Mouse (Mus musculus): ENCODE data around the gene Gm17364. TPM values are rescaled to one million over a fixed set of nuclear protein-coding genes. Genes with fewer than 3 reads are reported as not detected.

Gene Gm17364
- total and polyA plus RNA-seq, 3 experiments: not detected

DNA sequence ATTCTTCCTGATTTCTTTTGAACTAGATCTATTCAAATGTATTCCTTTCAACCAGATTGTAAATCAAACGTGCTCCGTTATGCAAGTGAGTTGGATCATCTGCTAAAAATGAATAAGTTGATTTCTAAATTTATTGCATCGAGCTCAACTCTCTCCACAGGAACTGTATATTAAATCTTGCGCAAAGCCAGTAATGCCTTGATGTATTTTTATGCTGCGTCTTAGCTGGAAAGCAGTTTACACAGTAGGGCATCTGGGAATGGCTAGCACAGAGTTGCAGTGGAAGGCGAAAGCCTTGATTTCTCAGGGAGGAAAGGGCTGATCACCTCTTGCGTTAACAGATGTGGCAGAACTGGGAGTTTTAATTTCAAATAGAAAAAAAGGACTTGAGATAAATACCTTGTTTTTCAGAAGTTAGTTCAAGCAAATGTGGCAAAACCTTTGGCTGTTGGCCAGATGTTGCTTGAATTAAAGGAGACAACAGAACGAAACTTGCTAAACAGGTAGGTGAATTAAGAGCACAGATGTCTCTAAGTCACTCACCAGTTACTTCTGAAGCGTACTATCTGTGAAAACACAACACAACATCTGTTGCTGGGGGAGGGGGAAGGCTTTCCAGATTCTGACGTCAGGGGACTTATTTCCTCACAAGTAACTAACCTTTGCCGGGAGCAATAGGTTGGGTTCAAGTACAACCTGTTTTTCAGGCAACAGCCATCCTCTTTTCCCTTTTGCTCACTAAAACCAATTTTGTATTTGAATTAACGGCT, 24.8 kb downstream of the Gm17364 start:
- peaks cover 0 to 8% of the 10 kb centered on the region in 2 experiments; a peak in 1 of 4 replicates for H3K4me1 ChIP-seq (ENCODE audit: control insufficient read depth in 1 of 2, insufficient read depth in 2 of 2, low read length in 2 of 2)
- H3K4me3 ChIP-seq (ENCODE audit: control insufficient read depth in 1 of 2, insufficient read depth in 1 of 2, low read depth in 2 of 2, low read length in 2 of 2): peak overlapping the region; percentile 86 to 88
- peak overlapping the region; percentile 83 for H3K9ac ChIP-seq (ENCODE audit: control insufficient read depth, low read depth, low read length, poor library complexity, severe bottlenecking)
- H3K9me3 ChIP-seq (replicated peaks; ENCODE audit: insufficient read depth, low read length): no peaks in the 10 kb centered on the region
- peak; percentile 92 for DNase-seq (ENCODE audit: low read depth, low spot score)
- H3K79me2 ChIP-seq (ENCODE audit: control insufficient read depth, insufficient read depth, low read length, poor library complexity): peaks cover 15% of the 10 kb centered on the region
- peaks cover 0 to 7% of the 10 kb centered on the region in 2 experiments; a peak in 3 of 4 replicates for H3K36me3 ChIP-seq (ENCODE audit: control insufficient read depth in 1 of 2, insufficient read depth in 2 of 2, low read length in 2 of 2)
- no peaks in the 10 kb centered on the region for H3K27me3 ChIP-seq (ENCODE audit: control insufficient read depth in 1 of 2, insufficient read depth in 2 of 2, low read length in 2 of 2)
- peak overlapping the region; percentile 94 for H3K27ac ChIP-seq (ENCODE audit: control insufficient read depth, low read depth, low read length)
- peak; percentile 74 for TF ChIP-seq TAL1 (IDR thresholded peaks at IDR 0.05; ENCODE audit: low read length)
- TF ChIP-seq ZC3H11A (IDR thresholded peaks at IDR 0.05; ENCODE audit: low read depth, low read length): no peak
- no peak for TF ChIP-seq NRF1 (IDR thresholded peaks at IDR 0.05; ENCODE audit: insufficient read depth, low read depth, low read length, poor library complexity, severe bottlenecking)
- peak; percentile 54; the same call in 1 of the 2 replicates for TF ChIP-seq SIN3A (IDR thresholded peaks at IDR 0.05; ENCODE audit: low read length)
- TF ChIP-seq NELFE (IDR thresholded peaks at IDR 0.05; ENCODE audit: low read depth, low read length): no peak
- no peak for TF ChIP-seq POLR2AphosphoS5 (IDR thresholded peaks at IDR 0.05; ENCODE audit: borderline replicate concordance, low read depth, low read length)
- TF ChIP-seq EP300 (IDR thresholded peaks at IDR 0.05; ENCODE audit: low read depth in 1 of 2, low read length in 2 of 2): peak; percentile 38 to 51; a peak in 3 of 4 replicates
- TF ChIP-seq GATA1 (IDR thresholded peaks at IDR 0.05; ENCODE audit: low read depth, low read length): peak; percentile 51; the same call in 1 of the 2 replicates
- TF ChIP-seq ZNF384 (IDR thresholded peaks at IDR 0.05; ENCODE audit: low read depth, low read length): no peak
- TF ChIP-seq ZMIZ1 (IDR thresholded peaks at IDR 0.05; ENCODE audit: low read depth, low read length): no peak; the same call in 1 of the 2 replicates
- TF ChIP-seq TCF12 (IDR thresholded peaks at IDR 0.05; ENCODE audit: low read depth, low read length): peak; percentile 54; the same call in 1 of the 2 replicates
- TF ChIP-seq MYC (IDR thresholded peaks at IDR 0.05; ENCODE audit: low read depth, low read length): peak; percentile 24; the same call in 1 of the 2 replicates
- TF ChIP-seq HCFC1 (IDR thresholded peaks at IDR 0.05; ENCODE audit: low read depth, low read length): no peak
- TF ChIP-seq ZKSCAN1 (IDR thresholded peaks at IDR 0.05; ENCODE audit: low read depth, low read length): no peak
- TF ChIP-seq POLR2AphosphoS2 (IDR thresholded peaks at IDR 0.05; ENCODE audit: low read length): no peak
- TF ChIP-seq RAD21 (IDR thresholded peaks at IDR 0.05; ENCODE audit: low read depth, low read length): no peak
- no peak for TF ChIP-seq MEF2A (IDR thresholded peaks at IDR 0.05; ENCODE audit: extremely low read depth, insufficient replicate concordance, low read depth, low read length, poor library complexity, severe bottlenecking)
- no peak for TF ChIP-seq CTCF (IDR thresholded peaks at IDR 0.05 in 2 of 3, conservative IDR thresholded peaks at IDR 0.05 in 1 of 3; ENCODE audit: control insufficient read depth in 1 of 3, insufficient read depth in 1 of 3, low read depth in 2 of 3, low read length in 3 of 3, poor library complexity in 1 of 3, severe bottlenecking in 1 of 3)
- no peak; the same call in 1 of the 2 replicates for TF ChIP-seq CHD2 (IDR thresholded peaks at IDR 0.05; ENCODE audit: low read length)
- no peak for TF ChIP-seq KAT2A (conservative IDR thresholded peaks at IDR 0.05; ENCODE audit: low read depth, low read length)
- no peak for TF ChIP-seq POLR2A (IDR thresholded peaks at IDR 0.05; ENCODE audit: control insufficient read depth in 1 of 2, insufficient read depth in 1 of 2, low read depth in 1 of 2, low read length in 2 of 2, poor library complexity in 1 of 2)
- TF ChIP-seq CHD1 (IDR thresholded peaks at IDR 0.05; ENCODE audit: low read depth, low read length): no peak
- no peak for TF ChIP-seq MAX (IDR thresholded peaks at IDR 0.05; ENCODE audit: low read length)
- 0 out of 2 replicates have a peak, but pooled peaks have one; percentile 7 for TF ChIP-seq BHLHE40 (IDR thresholded peaks at IDR 0.05; ENCODE audit: borderline replicate concordance, low read depth, low read length)
- TF ChIP-seq USF2 (IDR thresholded peaks at IDR 0.05; ENCODE audit: borderline replicate concordance in 1 of 2, insufficient read depth in 1 of 2, low read depth in 1 of 2, low read length in 2 of 2): no peak
- TF ChIP-seq RCOR1 (IDR thresholded peaks at IDR 0.05; ENCODE audit: low read depth, low read length): 0 out of 2 replicates have a peak, but pooled peaks have one; percentile 6
- no peak for TF ChIP-seq SMC3 (IDR thresholded peaks at IDR 0.05; ENCODE audit: low read depth, low read length)
- no peak for TF ChIP-seq TBP (IDR thresholded peaks at IDR 0.05; ENCODE audit: low read depth, low read length)
- TF ChIP-seq ETS1 (IDR thresholded peaks at IDR 0.05; ENCODE audit: low read depth, low read length): peak; percentile 82; the same call in 1 of the 2 replicates
- no peak for TF ChIP-seq E2F4 (IDR thresholded peaks at IDR 0.05; ENCODE audit: borderline replicate concordance, low read depth, low read length)
- no peak for TF ChIP-seq UBTF (IDR thresholded peaks at IDR 0.05; ENCODE audit: borderline replicate concordance, insufficient read depth, low read depth, low read length)
- peak; percentile 1; the same call in 1 of the 2 replicates for TF ChIP-seq MXI1 (IDR thresholded peaks at IDR 0.05; ENCODE audit: low read depth, low read length)
- TF ChIP-seq MAFK (IDR thresholded peaks at IDR 0.05; ENCODE audit: borderline replicate concordance, low read depth, low read length): no peak
- no peak for TF ChIP-seq JUND (IDR thresholded peaks at IDR 0.05; ENCODE audit: low read depth, low read length)
- no peak for TF ChIP-seq ELF1 (IDR thresholded peaks at IDR 0.05; ENCODE audit: low read depth, low read length)
